Mouse (Mus musculus) neutrophil, adult 83 days (primary cell): Measurements from ENCODE around the gene Parg. TPM values are rescaled to one million over a fixed set of nuclear protein-coding genes. Genes with fewer than 3 reads are reported as not detected.

ENCODE experiments used
- total RNA-seq, 2 experiments: library from RNA; stranded (reverse); gene quantifications; one replicate each; pipeline ENCODE4 v1.2.4; 2023

Gene Parg
- total RNA-seq, result 10 to 100 TPM; 30.9 to 40.2 TPM

DNA sequence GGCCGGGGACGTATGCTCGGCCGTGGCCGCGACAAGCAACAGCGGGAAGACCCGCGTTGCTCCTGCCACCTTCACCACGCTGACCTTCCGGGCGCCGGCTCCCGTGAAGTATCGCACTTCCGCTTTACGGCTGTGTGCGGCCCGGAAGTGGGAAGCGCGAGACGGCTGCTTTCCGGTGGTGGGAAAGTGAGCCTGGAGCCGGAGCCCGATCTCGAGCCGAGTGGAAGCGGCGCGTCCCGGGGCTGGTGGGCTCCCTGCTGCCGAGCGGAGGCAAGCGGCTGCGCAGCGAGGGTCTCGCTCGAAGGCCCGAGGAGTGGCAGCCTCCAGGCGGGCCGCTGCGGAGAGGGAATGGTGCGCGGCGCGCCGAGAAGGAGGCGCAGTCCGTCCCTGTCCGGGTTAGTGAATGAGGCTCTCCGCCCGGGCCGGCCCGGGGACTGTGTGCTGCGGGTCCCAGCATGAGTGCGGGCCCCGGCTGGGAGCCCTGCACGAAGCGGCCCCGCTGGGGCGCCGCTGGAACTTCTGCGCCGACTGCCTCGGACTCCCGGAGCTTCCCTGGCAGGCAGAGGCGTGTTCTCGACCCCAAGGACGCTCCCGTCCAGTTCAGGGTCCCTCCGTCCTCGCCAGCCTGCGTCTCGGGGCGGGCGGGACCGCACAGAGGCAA lies at the start of gene Parg, which contains the start of gene Timm23:
Gene Parg (plus strand): TSS at position 159 of the 661 bp plus-strand sequence.
Gene Timm23 (minus strand): TSS at position 108 of the 661 bp plus-strand sequence.

GRCm38 (mm10) chr14:32159690-32160246 lies 42.0 kb upstream of the Parg start, which contains the start of gene Ncoa4:
TSS of gene Ncoa4 (plus strand) at chr14:32159865.

GRCm38 (mm10) chr14:32321732-32322685 lies 120.3 kb downstream of the Parg start, which contains the start of gene Ogdhl:
TSS of gene Ogdhl (plus strand) at chr14:32322019.

Other genes with a start within 250 kb of the Parg start
- gene Galnt15, start 173.0 kb upstream of the Parg start, total RNA-seq, result not detected
- gene Oxnad1, start 116.6 kb upstream of the Parg start, total RNA-seq, result 1 to 10 TPM; 5.5 to 8.8 TPM
- gene Dph3, start 116.2 kb upstream of the Parg start, total RNA-seq, result 10 to 100 TPM; 68.3 to 74.1 TPM
- not detected for gene Msmb, start 59.9 kb upstream of the Parg start, total RNA-seq
- 100 to 1,000 TPM; 177 to 186 TPM for gene Ncoa4, start 42.1 kb upstream of the Parg start, total RNA-seq
- gene Timm23, start 51 bp upstream of the Parg start, total RNA-seq, result 10 to 100 TPM; 36.5 to 61.3 TPM
- not detected for gene Ogdhl, start 120.1 kb downstream of the Parg start, total RNA-seq
- gene 1700024G13Rik, start 186.4 kb downstream of the Parg start, total RNA-seq, result not detected